Mouse (Mus musculus) inflammation-experienced regulatory T-cells (primary cell): ENCODE results near the gene Smbd1. TPM values are rescaled to one million over a fixed set of nuclear protein-coding genes. Genes with fewer than 3 reads are reported as not detected.

Experiments used
- polyA plus RNA-seq, 2 experiments: library from polyadenylated mRNA; unstranded; fragments of 100-300 nt; shearing (Covaris generic); gene quantifications; one replicate each; pipeline ENCODE4 v1.2.1; 2017

The Smbd1 gene
- not detected for polyA plus RNA-seq

GRCm38 (mm10) chr16:32810321-32810720, at the start of gene Smbd1:
Smbd1 (minus strand) TSS chr16:32810477.

GRCm38 (mm10) chr16:32797426-32797689, 12.9 kb downstream of the Smbd1 start, which contains the start of gene Muc20:
Muc20 (minus strand) TSS chr16:32797435.

Other genes starting within 250 kb of the Smbd1 start
- 10 to 100 TPM; 20.1 to 20.4 TPM for gene Tfrc, start 201.6 kb downstream of the Smbd1 start, polyA plus RNA-seq
- gene Tnk2, start 166.6 kb downstream of the Smbd1 start, polyA plus RNA-seq, result 10 to 100 TPM; 21.6 to 26.5 TPM
- 1 to 10 TPM in 1 of 2 experiments, under 1 TPM in 1; 0.23 to 1.3 TPM for gene Muc4, start 74.6 kb downstream of the Smbd1 start, polyA plus RNA-seq
- gene Muc20, start 13.0 kb downstream of the Smbd1 start, polyA plus RNA-seq, result under 1 TPM; 0.20 to 0.66 TPM
- 10 to 100 TPM; 61.5 to 78.6 TPM for gene Fyttd1, start 67.0 kb upstream of the Smbd1 start, polyA plus RNA-seq
- gene Rubcn, start 67.3 kb upstream of the Smbd1 start, polyA plus RNA-seq, result 10 to 100 TPM; 17.9 to 25.4 TPM
- gene Lrch3, start 103.6 kb upstream of the Smbd1 start, polyA plus RNA-seq, result 10 to 100 TPM; 58.2 to 73.5 TPM
- 1 to 10 TPM in 1 of 2 experiments, under 1 TPM in 1; 0.86 to 1.5 TPM for gene Iqcg, start 245.7 kb upstream of the Smbd1 start, polyA plus RNA-seq
- 100 to 1,000 TPM; 521 to 528 TPM for gene Rpl35a, start 246.0 kb upstream of the Smbd1 start, polyA plus RNA-seq